Mouse (Mus musculus) forebrain, embryonic 14.5 days (tissue): ENCODE results near the gene Srrm2. TPM values are rescaled to one million over a fixed set of nuclear protein-coding genes. Genes with fewer than 3 reads are reported as not detected.

Experiments
- ATAC-seq: fragments of 200-750 bp; cut with Nextera tagmentation; 2 replicates; pipeline ENCODE4 v1.8.0; 2017; ENCODE audit warnings: mild to moderate bottlenecking, moderate library complexity
- DNase-seq: peaks from one replicate; pipeline ENCODE4 v3.0.0-alpha.2; 2015; ENCODE audit warnings: low spot score
- H3K27ac ChIP-seq: fragments of 300-500 bp; sonication (generic); 2 replicates; pipeline ENCODE4 v1.5.1; 2014; ENCODE audit warnings: low read depth, mild to moderate bottlenecking, control low read depth, low read length, moderate library complexity
- H3K27me3 ChIP-seq: fragments of 300-500 bp; sonication (generic); replicated peaks from 2 replicates; pipeline ENCODE4 v1.6.1; 2014; ENCODE audit warnings: low read length, control low read depth, mixed read lengths; ENCODE audit not compliant: control insufficient read depth, insufficient read depth
- H3K36me3 ChIP-seq: fragments of 300-500 bp; sonication (generic); 2 replicates; pipeline ENCODE4 v1.6.1; 2014; ENCODE audit warnings: low read length, control low read depth; ENCODE audit not compliant: control insufficient read depth, insufficient read depth
- H3K4me1 ChIP-seq: fragments of 300-500 bp; sonication (generic); 2 replicates; pipeline ENCODE4 v1.6.1; 2014; ENCODE audit warnings: antibody characterized with exemption, low read length, control low read depth; ENCODE audit not compliant: control insufficient read depth, insufficient read depth
- H3K4me2 ChIP-seq: fragments of 300-500 bp; sonication (generic); 2 replicates; pipeline ENCODE4 v1.6.1; 2014; ENCODE audit warnings: mild to moderate bottlenecking, control low read depth, low read length
- H3K4me3 ChIP-seq: fragments of 300-500 bp; sonication (generic); 2 replicates; pipeline ENCODE4 v1.5.1; 2014; ENCODE audit warnings: low read depth, low read length, control low read depth
- H3K9ac ChIP-seq: fragments of 300-500 bp; sonication (generic); 2 replicates; pipeline ENCODE4 v1.6.1; 2014; ENCODE audit warnings: mild to moderate bottlenecking, low read length, control low read depth, moderate library complexity
- H3K9me3 ChIP-seq: fragments of 300-500 bp; sonication (generic); replicated peaks from 2 replicates; pipeline ENCODE4 v1.6.1; 2016; ENCODE audit warnings: low read length, control low read depth, mixed read lengths; ENCODE audit not compliant: control insufficient read depth
- WGBS: fragments of 180-500 bp; shearing (Covaris S2); extraction: QIAGEN DNeasy Blood & Tissue Kit; methylation state at CpG from one replicate; pipeline ENCODE4 v1.1.7; 2014; 5-methylcytosine and 5-hydroxymethylcytosine counted together
- polyA plus RNA-seq: library from polyadenylated mRNA; unstranded; fragments of >200 nt; fragmentation: Nextera tagmentation; extraction: Ambion mirVana; gene quantifications from 2 replicates; pipeline ENCODE4 v1.2.1, GENCODE M21; 2014

Srrm2 gene
- polyA plus RNA-seq, 1 experiment from 2014 or later, result 226 TPM

DNA sequence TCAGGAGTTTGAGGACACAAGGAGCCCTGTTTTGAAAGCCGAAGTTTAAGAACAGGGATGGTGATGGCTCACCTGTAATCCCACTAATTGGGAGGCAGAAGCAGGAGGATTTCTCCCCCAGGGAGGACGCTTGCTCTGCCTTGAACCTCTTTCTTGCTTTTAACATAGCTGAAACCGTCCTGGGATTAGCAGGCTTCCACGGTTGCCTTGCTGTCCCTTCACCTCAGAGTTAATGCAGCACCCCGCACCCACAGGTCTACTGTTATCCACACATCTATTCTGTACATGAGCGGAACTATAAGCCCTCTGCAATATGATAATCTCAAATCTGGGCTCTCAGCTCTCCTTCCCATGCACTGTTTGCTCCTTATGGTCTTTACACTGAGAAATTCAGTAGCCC is 16.7 kb upstream of the Srrm2 start:
- Histone ChIP-seq H3K4me1 (peaks cover 11% of the 10 kb centered on the region), H3K36me3 (no peaks in the 10 kb centered on the region), H3K9me3 (no peaks in the 10 kb centered on the region), H3K27ac (no peak overlapping the region), H3K4me3 (no peak overlapping the region), H3K4me2 (no peak overlapping the region), H3K27me3 (no peaks in the 10 kb centered on the region), H3K9ac (no peak overlapping the region)
- ATAC-seq (no peak), DNase-seq (no peak)
- 73% methylated on average over 6 of the region's 6 CpGs for WGBS

DNA sequence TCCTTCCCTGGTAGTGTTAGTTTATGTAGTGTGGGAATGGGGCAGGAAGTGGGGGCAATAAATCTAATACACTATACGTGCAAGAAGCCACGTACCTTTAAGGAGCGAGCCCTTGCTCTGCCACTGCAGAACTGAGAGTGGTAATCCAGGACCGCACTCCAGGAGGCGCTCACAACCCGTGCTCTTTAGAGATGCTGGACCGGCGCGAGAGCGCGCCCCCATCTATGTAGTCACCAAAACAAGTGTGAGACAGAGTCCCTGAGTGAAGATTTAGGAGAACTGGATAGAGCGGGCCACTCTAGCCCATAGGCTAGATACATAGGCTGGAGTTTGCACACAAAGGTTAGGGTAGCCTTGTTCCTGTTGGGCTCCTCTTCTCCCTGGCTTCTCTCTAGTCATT is 16.2 kb upstream of the Srrm2 start:
- 0 out of 2 replicates have a peak, but pooled peaks cover under 1% of the 10 kb centered on the region for H3K36me3 ChIP-seq
- H3K9me3 ChIP-seq, result no peaks in the 10 kb centered on the region
- DNase-seq (peak; percentile 76), ATAC-seq (no peak)
- H3K4me2 ChIP-seq, result no peak overlapping the region
- H3K27me3 ChIP-seq, result no peaks in the 10 kb centered on the region
- WGBS, result 5% methylated on average over 12 of the region's 12 CpGs
- H3K4me1 ChIP-seq, result peaks cover 11% of the 10 kb centered on the region
- no peak overlapping the region for H3K27ac ChIP-seq
- H3K9ac ChIP-seq, result no peak overlapping the region
- no peak overlapping the region for H3K4me3 ChIP-seq

DNA sequence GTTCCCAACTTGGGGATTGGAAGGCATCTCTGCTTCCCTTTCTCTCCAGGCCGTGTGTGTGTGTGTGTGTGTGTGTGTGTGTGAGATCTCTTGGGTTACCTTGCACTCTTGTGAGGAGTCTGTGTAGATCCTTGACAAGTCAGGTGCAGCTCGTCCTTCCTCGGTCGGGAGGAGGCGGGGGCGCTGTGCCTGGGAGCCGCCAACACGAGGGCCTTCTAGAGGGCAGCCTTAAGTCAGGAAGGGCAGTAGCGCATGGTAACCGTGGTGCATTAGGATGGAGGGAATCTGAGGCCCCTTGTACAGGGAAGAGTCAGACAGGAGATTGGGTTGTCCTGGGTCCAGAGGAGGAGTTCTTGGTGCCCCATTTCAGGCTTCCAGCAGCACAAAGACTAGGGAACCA is 14.1 kb upstream of the Srrm2 start:
- 82% methylated on average over 10 of the region's 10 CpGs for WGBS
- H3K9me3 ChIP-seq, result no peaks in the 10 kb centered on the region
- no peak overlapping the region for H3K27ac ChIP-seq
- H3K4me3 ChIP-seq, result no peak overlapping the region
- no peaks in the 10 kb centered on the region for H3K27me3 ChIP-seq
- no peak overlapping the region for H3K9ac ChIP-seq
- peaks cover 4% of the 10 kb centered on the region for H3K4me1 ChIP-seq
- H3K4me2 ChIP-seq, result no peak overlapping the region
- no peak for ATAC-seq
- no peak for DNase-seq
- H3K36me3 ChIP-seq, result 0 out of 2 replicates have a peak, but pooled peaks cover 3% of the 10 kb centered on the region

DNA sequence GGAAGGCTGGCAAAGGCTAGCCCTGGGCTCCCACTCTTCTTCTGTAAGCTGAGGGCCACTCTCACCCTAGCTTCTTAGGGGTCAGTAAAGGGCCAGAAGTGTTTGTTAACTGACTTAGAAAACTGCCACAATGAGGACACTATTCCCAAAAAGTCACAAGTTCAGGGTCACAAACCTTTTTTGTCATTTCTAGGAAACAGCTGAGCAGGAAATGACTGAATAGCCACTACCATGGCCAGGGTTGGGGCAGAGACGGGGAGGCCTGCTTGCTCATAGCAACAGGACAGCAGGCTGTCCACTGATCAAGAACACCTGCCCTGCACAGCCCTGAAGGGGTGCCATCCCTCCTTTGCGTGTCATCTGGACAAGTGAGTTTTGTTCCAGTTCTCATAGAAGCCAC is 13.2 kb upstream of the Srrm2 start:
- Histone ChIP-seq H3K9me3 (no peaks in the 10 kb centered on the region), H3K36me3 (0 out of 2 replicates have a peak, but pooled peaks cover 3% of the 10 kb centered on the region), H3K27me3 (no peaks in the 10 kb centered on the region), H3K9ac (no peak overlapping the region), H3K4me3 (no peak overlapping the region), H3K4me2 (no peak overlapping the region), H3K4me1 (peaks cover under 1% of the 10 kb centered on the region), H3K27ac (no peak overlapping the region)
- 90% methylated on average over 2 of the region's 2 CpGs for WGBS
- no peak for ATAC-seq
- DNase-seq, result no peak

DNA sequence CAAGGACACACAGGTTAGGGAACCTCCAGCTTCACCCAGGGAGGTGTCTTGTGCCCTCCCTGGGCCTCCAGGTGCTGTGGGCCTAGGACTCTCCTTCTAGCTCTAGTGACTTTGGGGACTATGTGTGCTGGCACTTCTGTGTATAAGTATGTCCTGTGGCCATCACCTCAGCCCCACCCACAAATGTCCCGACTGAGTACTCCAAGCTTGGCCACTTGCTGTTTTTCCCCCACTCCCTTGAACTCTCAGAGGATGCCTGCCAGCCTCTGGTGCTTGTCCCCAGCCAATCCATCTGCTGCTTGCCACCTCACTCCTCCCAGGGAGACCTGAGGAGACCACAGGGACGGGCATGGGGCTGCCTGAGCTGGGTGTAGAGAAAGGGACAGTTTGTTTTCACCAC is 11.9 kb upstream of the Srrm2 start:
- no peak overlapping the region for H3K9ac ChIP-seq
- 54% methylated on average over 2 of the region's 2 CpGs for WGBS

DNA sequence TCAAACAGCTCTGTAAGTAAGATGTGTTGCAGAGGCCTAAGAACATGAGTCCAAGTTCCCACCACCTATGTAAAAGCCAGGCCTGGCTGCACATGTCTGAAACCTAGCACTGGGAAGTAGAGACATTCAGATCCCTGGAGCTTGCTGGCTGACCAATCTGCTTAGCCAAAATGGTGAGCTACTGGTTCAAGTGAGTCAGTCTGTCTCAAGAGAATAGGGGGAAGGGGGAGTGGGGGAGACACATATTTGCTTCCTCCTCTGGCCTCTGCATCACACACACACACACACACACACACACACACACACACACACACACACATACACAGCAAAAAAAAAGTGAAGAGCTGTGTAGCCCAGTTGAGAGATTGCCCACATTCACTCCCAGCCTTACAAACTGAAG is 7.0 kb upstream of the Srrm2 start:
- Histone ChIP-seq H3K27ac (no peak overlapping the region), H3K9ac (no peak overlapping the region), H3K9me3 (no peaks in the 10 kb centered on the region), H3K36me3 (0 out of 2 replicates have a peak, but pooled peaks cover 3% of the 10 kb centered on the region), H3K4me2 (no peak overlapping the region), H3K4me3 (no peak overlapping the region), H3K4me1 (peaks cover 9% of the 10 kb centered on the region; the same call in 1 of the 2 replicates), H3K27me3 (no peaks in the 10 kb centered on the region)
- ATAC-seq, result no peak
- DNase-seq, result no peak

More for the DNA sequence above, 11.9 kb upstream of the Srrm2 start:
- DNase-seq, result no peak
- Histone ChIP-seq H3K36me3 (0 out of 2 replicates have a peak, but pooled peaks cover 3% of the 10 kb centered on the region), H3K9me3 (no peaks in the 10 kb centered on the region), H3K27me3 (no peaks in the 10 kb centered on the region), H3K4me2 (no peak overlapping the region), H3K4me1 (no peaks in the 10 kb centered on the region), H3K27ac (no peak overlapping the region), H3K4me3 (no peak overlapping the region)
- no peak for ATAC-seq

DNA sequence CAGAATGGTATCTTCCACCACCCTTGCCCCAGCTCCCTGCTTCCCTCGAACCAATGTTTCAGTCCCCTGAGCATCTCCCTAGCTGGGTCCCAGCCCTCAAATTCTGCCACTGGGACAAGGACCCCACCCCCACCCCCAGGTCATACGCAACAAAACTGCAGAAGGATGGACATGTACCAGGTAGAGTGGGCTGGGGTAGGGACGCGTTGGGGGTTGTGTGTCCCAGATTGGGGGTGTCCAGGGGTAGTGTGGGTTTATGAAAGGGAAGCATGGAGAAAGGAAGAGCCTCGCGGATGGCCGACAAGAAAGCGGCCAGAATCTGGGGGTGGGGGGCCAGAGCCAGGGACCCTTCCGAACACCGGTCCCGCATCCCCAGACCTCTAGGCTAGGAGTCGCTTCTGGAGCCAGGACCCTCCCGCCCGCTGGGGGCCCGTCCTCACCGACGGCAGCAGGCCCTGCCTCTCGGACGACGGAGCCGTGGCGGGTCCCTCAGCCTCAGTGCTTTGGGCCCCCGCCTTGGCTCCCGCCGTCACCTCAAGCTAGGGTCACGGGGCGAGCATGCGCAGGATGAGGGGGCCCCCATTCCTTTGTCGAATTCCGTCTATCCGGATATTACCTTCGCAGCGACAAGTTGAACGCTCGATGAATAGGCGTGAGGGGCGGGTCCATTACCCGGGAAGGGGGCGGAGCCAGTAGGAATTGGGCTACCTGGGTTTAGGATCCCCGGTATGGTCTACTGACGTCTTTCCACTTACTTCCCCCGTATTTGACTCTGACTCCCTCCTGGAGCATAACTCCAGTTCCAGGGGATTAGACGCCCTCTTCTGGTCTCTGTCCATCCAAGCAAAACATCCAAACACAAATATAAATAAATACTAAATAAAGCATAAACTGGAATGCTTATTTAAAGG is 4.5 kb upstream of the Srrm2 start, which contains the start of gene Flywch2:
Gene Flywch2 (minus strand): TSS at position 521 of the 911 bp plus-strand sequence.
- Histone ChIP-seq H3K9ac (peak within 1 kb of the TSS; percentile 75), H3K4me1 (peaks cover 21% of the 10 kb centered on the region), H3K9me3 (no peaks in the 10 kb centered on the region), H3K4me2 (peak within 1 kb of the TSS; percentile 73), H3K27ac (peak within 1 kb of the TSS; percentile 85), H3K4me3 (peak within 1 kb of the TSS; percentile 56), H3K27me3 (no peaks in the 10 kb centered on the region), H3K36me3 (no peaks in the 10 kb centered on the region)
- ATAC-seq (peak; percentile 86), DNase-seq (peak; percentile 95)
- 2% methylated on average over 42 of the region's 43 CpGs for WGBS

DNA sequence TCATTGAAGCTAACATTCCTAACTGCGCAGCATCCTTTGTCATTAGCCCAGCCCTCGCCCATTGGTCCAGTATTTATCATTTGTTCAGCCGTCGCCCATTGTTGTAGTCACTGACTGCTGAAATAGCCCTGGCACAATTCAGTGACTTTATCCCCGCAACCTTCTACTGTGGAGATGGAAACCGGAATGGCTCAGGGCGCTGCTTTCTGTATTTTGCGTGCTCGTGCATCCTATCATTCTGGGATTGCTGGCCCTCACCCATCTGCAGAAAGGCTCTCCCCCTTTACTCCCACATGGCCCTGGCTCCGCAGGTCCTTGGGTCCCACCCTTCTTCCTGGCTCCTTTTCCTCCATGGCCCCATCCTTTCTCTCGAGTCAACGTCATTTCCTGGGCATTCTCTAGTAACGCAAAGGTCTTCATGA is 3.8 kb upstream of the Srrm2 start:
- 13% methylated on average over 13 of the region's 13 CpGs for WGBS
- DNase-seq (peak; percentile 66), ATAC-seq (peak; percentile 54)
- no peaks in the 10 kb centered on the region for H3K9me3 ChIP-seq
- no peaks in the 10 kb centered on the region for H3K27me3 ChIP-seq
- no peaks in the 10 kb centered on the region for H3K36me3 ChIP-seq
- peak overlapping the region; percentile 85 for H3K27ac ChIP-seq
- peak overlapping the region; percentile 73 for H3K4me2 ChIP-seq
- peak overlapping the region; percentile 75; the same call in 1 of the 2 replicates for H3K9ac ChIP-seq
- H3K4me3 ChIP-seq, result peak overlapping the region; percentile 56
- peaks cover 23% of the 10 kb centered on the region for H3K4me1 ChIP-seq

DNA sequence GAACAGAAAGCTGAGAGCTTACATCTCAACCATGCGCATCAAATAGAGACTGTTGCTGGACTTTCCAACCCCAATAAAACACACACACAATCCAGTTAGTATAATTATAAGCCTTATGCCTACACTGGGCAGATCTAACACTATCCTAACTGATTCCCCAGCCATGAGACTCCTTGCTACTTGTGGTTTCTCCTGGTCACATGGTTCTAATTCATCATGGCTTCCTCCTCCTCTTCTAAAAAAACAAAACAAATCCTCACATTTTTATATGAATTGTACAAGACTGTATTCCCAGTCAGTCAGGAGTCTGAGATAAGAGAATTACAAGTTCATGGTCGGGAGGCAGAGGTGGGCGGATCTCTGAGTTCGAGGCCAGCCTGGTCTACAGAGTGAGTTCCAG is 1.4 kb upstream of the Srrm2 start:
- Histone ChIP-seq H3K27ac (no peak overlapping the region), H3K4me1 (peaks cover 23% of the 10 kb centered on the region), H3K9me3 (no peaks in the 10 kb centered on the region), H3K4me3 (no peak overlapping the region), H3K36me3 (no peaks in the 10 kb centered on the region), H3K9ac (no peak overlapping the region), H3K4me2 (no peak overlapping the region), H3K27me3 (no peaks in the 10 kb centered on the region)
- ATAC-seq, result no peak
- WGBS, result 87% methylated on average over 4 of the region's 4 CpGs
- DNase-seq, result no peak
